Mouse (Mus musculus): ENCODE measurements around the gene Tmem143.
A peak's percentile ranks its signal among the peaks of the same experiment; 100 is the strongest.
"Not testable (repeated sequence)": the region's sequence is repeated elsewhere in the genome, so short reads cannot be mapped to it uniquely, and the experiment has no call there.

DNA sequence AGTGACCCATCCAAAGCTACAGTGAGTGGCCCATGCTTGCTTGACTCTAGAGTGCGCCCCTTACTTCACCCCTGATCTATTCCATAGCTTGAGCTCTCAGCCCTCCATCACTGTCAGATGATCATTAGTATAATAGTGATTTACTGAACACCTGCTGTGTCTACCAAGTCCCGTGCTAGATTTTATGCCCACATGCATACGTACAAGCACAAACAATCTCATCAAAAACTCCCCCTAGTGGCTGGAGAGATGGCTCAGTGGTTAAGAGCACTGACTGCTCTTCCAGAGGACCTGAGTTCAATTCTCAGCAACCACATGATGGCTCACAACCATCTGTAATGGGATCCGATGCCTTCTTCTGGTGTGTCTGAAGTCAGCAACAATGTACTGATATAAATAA lies 1.4 kb downstream of the Tmem143 start:
- TF ChIP-seq CTCF (IDR thresholded peaks at IDR 0.05; ENCODE audit: low read depth) = peak; percentile 61
- not testable (repeated sequence) for TF ChIP-seq EP300 (optimal IDR thresholded peaks at IDR 0.05)

Data from stomach, postnatal 0 days (tissue).